Mouse (Mus musculus): ENCODE measurements at regions not wholly inside any gene's neighbourhood (a gene's known extent, or its start where the extent isn't known, plus 50 kb on each side); places are given as distances from the start of the nearest gene placed in this dataset.

DNA sequence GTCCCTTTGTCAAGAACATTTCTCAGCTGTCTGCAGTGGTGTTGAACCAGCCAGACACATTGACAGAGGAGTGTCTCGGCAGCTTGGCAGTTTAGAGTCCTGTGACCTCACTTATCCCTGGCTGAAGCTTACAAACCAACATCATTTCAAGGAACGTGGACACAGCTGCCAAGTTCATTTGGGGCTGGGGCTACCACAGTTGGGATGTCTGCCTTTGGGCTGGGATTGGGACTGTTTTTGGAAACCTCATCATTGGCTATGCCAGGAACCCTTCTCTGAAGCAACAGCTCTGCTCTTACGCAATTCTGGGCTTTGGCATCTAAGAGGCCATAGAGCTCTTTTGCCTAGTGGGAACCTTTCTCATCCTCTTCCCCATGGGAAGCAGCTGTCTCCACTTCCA lies 200.4 kb downstream of the Gm15262 start:
- DNase-seq, result peak; percentile 21

DNA sequence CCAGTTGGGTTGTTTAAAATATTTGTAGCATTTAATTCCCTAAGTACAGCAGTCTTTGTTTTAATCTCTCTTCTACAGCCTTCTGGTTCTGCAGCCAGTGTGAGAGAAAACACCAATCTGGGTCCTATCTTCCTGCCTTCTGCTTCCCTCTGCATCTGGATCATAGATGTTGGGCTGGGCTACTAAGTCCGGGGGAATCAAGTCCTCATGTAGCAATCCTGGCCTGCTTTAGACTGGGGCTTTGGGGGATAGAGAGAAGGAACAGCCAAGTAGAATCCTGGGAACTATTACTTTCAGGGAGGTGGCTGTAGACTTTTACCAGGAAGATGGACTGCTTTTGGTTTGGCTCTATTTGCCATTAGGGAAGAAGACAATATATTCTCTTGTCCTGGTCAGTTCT lies 205.5 kb upstream of the Rai2 start:
- DNase-seq, result no peak

DNA sequence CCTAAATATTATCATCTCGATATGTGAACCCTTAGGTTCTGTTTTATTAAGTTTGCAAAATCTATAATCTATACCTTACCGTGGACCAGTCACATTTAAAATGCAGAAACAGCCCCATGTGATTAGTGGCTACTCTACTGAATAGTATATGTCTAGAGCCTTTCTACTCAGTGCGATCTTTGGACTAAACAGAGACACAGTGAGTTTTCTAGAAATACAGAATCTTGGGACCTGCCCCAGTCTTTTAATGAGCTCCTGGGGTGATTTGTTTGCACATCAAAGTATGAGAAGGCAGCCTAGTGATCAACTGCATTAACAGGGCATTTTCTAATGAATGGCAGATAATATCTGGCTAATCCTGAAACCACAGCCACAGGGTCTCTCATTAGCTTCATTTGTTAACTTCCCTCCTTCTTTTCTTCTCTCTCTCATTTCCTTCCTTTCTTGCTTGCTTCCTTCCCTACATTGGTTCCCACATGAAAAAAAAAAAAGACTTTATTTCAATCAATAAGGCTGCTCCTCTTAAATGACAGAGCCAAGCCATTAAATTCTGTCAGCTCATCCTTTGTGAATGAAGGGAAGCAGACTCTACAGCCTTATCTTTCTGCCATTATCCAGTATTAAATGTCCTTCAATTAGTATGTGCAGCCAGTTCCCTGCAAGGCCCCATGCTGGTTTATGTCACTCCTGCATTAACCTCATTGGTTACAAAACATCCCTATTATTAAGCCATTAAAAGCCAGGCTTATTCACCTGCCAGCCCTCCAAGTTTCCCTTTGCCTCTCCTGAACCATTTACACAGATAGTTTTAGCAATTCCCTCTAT lies 193.2 kb upstream of the Rai2 start:
- DNase-seq, result no peak

GRCm38 (mm10) chrX:161524257-161524646 lies 192.6 kb upstream of the Rai2 start:
- no peak for DNase-seq

DNA sequence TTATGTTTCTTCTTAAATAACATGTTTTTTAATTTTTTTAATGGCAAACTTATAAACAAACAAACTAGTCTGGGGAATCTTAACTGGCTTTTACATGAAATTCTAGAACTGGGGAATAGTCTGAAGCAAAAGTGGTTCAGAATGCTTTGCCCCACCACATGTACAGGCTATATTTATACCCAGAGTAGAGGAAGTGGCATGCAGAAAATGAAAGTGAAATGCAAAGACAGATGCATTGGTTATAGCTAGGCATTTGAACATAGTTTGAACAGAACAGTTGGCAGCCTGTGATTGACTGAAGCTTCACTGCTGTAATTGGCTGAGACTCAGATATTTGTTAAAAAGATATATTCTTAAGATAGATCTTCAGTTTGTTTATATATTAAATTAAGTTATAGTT lies 179.6 kb upstream of the Rai2 start:
- no peak for DNase-seq

- no peak for DNase-seq
Measured at GRCm38 (mm10) chrX:161556896-161557295, 160.0 kb upstream of the Rai2 start.

DNA sequence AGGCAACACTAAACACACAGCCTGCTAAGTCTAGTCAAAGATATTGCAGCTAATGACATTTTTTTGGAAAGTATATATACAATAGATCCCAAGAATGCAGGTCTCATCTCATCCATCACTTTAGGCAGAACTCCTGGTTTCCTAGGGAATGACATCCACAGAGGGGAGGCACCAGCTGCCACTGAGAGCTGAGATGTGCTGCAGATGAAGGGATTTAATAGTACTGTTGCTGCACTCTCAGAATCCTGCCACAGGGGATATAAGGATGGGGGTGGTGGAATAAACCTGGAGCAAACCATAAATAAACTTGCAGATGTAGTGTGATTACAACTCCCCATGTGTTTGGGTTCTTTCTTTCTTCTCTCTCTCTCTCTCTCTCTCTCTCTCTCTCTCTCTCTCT lies 158.4 kb upstream of the Rai2 start:
- no peak for DNase-seq

DNA sequence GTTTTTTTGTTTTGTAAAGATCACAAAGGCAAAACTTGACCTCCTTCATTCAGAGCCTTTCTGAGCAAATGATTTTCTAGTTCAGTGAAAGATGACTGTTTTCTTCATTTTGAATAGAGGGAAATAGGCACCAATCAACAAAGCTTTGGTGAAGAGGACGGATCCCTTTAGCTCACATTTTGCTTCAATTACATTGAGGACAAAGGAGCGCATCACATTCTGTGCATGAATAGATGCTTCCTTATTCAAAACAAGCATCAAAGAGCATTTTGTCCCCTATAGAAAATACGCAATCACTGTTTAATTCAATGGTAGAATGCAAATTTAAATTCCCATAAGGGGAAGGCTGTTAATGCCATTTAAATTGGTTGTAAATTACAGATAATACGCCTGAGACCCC lies 150.4 kb upstream of the Rai2 start:
- no peak for DNase-seq

- DNase-seq, result no peak
Measured at GRCm38 (mm10) chrX:161582019-161582659, 134.7 kb upstream of the Rai2 start.

- DNase-seq, result no peak
Measured at GRCm38 (mm10) chrX:161583872-161584271, 133.0 kb upstream of the Rai2 start.

DNA sequence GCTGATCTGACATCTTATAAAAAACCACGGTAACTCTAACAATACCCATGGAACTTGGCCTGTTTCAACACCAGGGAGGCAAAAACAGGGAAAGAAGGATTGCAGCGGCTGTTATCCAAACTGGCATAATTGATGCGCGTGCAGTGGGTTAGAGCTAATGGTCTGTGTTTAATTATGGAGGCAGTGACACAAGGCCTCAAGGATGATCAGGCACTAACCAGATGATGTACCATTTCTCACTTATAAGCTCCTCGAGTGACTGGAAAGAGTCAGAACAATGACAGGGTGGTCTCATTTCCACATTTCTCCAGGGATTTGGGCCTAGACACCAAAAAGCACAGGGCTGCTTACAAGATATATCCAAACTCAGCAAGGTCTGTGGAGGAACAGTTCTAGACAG lies 83.0 kb upstream of the Rai2 start:
- DNase-seq, result no peak

DNA sequence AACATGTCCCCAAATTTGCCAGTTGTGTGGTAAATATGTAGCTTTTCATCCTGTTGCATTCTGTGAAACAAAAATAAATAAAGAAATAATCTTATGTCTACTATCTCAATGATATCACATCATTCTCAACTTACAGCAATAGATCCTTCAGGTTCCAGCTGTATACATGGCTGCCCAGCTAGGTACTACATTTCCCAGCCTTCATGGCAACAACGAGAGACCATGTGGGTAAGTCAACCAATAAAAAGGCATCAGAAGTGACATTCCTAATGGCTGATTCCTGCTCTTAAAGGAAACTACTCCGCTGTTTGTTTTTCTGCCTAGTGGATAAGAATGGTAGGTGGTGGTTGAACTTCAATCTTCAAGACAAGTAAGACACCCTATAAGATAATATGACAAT lies 82.5 kb upstream of the Rai2 start:
- no peak for DNase-seq

- DNase-seq, result peak; percentile 0
Measured at GRCm38 (mm10) chrX:161635678-161636077, 81.2 kb upstream of the Rai2 start.

DNA sequence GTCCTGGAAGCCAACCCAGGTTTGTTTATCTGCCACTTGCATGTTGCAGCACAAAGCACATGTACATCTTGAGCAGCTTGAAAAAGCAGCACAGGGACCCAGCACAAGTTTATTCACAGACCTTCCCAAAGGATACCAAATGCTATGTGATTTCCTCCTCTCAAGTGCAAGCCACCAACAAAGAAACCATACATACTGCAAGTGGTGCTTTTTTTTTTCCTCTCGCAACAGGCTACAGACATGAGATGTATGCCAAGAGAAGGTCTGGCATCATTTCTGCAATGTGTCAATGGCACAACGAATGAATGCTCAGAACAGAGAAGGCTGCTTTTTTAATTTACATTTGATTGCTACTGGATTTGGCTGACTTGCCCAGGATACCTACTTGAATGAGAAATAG lies 63.8 kb upstream of the Rai2 start:
- DNase-seq, result no peak

DNA sequence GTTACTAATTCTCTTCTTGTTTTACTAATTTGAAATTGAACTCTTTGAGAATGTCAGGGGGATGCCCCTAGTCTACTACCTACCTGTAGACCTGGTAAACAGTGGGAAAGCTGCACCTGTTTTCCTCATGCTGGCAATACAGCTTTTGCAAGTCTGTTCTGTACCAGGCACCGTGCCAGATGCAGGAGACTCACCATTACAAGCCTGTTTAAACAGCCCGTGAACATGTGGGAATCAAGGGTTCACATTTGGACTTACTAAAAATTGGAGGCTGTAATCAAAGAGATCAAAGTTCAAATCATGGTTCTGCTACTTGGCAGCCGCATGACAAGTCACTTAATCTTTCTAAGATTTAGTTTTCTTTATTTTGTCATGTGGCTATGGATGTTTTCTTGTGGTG lies 56.8 kb upstream of the Rai2 start:
- DNase-seq, result no peak

GRCm38 (mm10) chrX:161661936-161662335 lies 54.9 kb upstream of the Rai2 start:
- DNase-seq, result no peak
